Mouse (Mus musculus): ENCODE results near the gene H2afj.
"Not testable (repeated sequence)": the region's sequence is repeated elsewhere in the genome, so short reads cannot be mapped to it uniquely, and the experiment has no call there.

Gene H2afj

DNA sequence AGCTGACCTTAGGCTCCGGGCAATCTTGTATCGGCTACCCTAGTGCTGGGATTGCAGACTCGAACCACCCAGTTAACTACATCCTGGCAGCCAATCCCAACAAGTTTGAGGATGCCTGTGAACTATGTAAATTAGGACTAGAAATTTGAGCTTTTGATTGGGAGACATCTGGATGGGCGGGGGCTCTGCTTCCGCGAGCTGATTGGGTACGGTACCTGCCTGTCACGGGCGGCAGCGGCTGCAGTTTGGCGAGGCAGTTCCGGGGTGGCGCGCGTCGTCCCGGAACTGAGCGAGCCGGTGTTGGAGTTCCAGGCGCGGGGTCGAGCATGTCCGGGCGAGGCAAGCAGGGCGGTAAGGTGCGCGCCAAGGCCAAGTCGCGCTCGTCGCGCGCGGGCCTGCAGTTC is at the start of gene H2afj:
TSS of gene H2afj (plus strand) at position 231 of the 404 bp plus-strand sequence.
- peak; percentile 86 for ATAC-seq (ENCODE audit: insufficient number of reproducible peaks, low FRiP score, low TSS enrichment)

DNA sequence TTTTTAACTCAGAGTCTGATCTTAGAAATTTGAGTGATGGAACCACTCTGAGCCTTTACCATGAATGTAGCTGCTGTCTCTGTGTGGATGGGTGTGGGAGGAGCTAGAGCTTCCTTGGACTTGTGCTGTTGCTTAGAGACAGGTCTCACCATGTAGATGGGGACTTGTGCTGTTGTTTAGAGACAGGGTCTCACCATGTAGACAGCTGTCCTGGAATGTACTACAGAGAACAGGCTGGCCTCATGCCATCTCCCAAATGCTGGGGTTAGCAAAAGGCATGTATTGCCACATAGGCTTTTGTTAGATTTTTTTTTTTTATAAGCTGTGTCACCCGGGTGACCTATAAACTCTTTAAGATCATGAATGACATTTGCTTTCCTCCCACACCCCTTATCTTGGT is 44.1 kb upstream of the H2afj start:
- no peak for ATAC-seq (ENCODE audit: insufficient number of reproducible peaks, low FRiP score, low TSS enrichment)

DNA sequence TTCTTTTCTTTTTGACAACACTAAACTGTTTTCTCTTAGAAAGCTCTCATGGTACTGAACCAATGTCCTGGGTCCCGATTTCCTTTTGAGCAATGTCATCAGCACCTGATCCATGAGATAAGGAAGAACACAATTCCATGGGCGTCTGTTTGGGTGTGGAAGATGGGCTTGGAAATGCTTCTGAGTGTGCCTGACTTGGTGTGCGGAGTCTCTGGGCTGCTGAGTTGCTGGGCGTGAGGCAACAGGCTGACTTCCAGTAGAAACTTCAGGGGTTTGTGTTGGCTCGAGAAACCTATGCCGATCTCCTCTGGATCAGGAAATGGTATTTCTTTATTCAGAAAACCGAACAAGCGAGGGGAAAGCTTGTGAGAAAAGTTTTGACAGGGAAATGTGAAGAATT is 38.9 kb upstream of the H2afj start:
- no peak for ATAC-seq (ENCODE audit: insufficient number of reproducible peaks, low FRiP score, low TSS enrichment)

DNA sequence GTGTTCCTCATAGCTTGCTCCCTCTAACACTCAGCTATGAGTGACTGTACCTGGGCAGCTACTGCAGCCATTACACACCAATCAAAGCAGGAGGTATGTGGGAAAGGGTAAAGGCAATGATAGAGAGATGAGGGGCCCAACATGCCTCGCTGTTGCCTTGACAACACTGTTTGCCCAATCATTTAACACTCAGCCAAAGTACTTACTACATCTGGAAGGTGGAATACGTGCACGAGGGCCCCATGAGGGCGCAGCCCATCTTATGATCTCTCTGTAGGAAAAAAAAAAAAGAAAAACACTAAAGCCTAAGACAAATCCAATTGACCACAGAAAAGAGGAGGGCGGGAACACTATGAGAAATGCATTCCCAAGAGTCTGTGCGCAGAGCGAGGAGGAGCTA is 38.2 kb upstream of the H2afj start:
- ATAC-seq (ENCODE audit: insufficient number of reproducible peaks, low FRiP score, low TSS enrichment) = no peak

DNA sequence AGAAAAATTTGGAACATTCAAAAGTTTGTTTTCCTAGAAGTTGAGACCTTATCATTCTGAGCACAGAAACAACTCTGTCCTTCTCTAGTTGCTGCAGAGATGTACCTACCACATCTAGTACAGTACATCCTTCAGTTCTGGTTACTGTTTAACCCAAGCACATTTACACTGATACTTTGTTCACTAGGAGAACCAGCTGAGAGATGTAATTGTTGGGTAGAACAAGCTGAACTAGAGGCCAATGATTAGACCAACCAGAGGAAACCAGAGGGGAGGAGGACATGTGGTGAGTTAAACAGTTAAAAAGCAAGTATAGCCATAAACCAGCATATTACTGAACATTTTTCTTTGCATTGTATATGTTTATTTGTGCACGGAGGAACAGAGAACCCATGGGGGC is 31.7 kb upstream of the H2afj start:
- ATAC-seq (ENCODE audit: insufficient number of reproducible peaks, low FRiP score, low TSS enrichment) = no peak

DNA sequence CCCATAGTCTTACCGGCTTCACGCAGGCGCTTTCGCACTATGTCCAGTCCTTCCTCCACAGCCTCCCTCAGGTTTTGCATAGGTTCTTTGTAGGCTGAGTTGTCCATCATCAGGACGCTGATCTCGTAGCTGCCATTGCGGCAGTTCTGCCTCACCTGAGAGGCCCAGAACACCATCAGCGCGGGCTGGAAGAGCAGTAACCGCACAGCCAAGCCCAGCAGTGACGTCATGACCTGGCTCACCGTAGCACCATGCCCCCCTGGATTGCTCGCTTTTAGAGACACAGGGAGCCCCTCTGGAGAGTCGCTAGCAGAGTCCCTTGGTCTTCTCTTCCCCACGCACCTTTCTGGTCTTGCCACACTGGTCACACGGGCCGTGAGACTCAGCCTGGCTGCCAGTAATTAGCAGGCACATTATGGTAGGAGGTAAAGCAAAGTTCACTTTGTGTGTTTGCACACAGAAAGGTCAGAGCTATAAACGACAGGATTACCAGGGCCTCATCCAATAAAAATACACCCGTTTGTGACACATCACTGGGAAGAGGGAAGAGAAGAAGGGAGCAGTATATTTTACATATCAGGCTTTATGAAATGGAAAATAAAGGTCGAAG is 26.6 kb upstream of the H2afj start, which contains the start of gene Gucy2c:
TSS of gene Gucy2c (minus strand) at position 389 of the 610 bp plus-strand sequence.
- ATAC-seq (ENCODE audit: insufficient number of reproducible peaks, low FRiP score, low TSS enrichment) = no peak

DNA sequence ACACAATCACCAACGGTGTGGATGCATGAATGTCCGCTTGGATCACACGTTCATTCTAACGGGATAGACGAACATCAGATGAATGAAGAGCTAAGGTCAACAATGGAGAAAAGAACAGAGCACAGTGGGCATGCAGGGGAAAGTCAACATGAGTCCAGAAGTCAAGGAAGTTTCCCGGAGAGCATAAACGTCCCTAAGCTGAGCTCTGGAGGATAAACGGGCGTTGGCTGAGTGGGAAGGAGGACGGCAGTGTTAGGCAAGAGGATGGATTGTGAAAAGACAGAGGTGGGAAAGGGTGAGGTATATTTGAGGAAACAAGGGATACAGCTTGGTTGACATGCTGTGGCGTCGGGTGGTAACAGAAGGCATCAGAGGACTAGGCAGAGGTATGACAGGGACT is 25.9 kb upstream of the H2afj start:
- ATAC-seq (ENCODE audit: insufficient number of reproducible peaks, low FRiP score, low TSS enrichment) = no peak

DNA sequence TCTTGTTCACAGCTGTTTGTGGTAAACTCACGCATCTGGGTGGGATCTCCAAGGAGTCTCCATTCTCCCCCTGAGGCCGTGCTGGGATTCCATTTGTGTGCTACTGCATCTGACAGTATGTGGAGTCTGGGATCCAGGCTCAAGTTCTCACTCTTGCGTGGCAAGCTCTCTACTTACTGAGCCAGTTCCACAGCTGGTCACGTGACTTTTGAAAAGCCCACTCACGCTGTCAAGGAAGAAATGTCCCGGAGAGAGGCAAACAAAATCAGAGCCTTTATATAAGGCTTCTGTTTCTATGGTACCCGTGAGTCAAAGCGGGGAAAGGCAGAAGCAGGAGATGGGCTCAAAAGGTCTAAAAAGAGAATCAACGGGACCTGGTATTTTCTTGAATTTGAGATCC is 25.3 kb upstream of the H2afj start:
- ATAC-seq (ENCODE audit: insufficient number of reproducible peaks, low FRiP score, low TSS enrichment) = no peak

DNA sequence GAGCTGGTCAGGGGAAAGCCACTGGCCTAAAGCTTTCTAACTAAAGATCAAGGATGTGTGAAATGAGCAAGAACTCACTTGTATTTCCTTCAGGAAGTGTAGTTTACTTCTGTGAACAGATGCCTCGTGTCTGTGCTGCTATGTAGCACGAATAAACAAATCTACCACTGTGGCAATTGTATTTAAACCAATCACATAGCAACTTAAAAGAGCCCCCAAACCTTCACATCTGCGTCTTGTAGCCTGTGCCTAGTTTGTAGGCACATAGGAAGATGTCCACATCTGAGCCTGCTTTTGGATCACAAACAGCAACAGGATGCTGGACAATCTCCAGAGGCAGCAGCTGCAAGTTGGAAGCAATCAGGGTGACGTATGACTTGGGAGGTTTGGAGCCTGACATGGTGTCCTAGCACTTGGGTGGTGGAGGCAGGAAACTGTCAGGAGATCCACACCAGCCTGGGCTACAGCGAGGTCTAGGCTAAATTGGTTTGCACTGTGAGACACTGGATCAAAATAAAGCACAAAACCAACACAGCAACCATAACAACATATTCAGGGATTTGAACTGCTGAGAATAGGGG is 18.6 kb upstream of the H2afj start:
- ATAC-seq (ENCODE audit: insufficient number of reproducible peaks, low FRiP score, low TSS enrichment) = no peak

DNA sequence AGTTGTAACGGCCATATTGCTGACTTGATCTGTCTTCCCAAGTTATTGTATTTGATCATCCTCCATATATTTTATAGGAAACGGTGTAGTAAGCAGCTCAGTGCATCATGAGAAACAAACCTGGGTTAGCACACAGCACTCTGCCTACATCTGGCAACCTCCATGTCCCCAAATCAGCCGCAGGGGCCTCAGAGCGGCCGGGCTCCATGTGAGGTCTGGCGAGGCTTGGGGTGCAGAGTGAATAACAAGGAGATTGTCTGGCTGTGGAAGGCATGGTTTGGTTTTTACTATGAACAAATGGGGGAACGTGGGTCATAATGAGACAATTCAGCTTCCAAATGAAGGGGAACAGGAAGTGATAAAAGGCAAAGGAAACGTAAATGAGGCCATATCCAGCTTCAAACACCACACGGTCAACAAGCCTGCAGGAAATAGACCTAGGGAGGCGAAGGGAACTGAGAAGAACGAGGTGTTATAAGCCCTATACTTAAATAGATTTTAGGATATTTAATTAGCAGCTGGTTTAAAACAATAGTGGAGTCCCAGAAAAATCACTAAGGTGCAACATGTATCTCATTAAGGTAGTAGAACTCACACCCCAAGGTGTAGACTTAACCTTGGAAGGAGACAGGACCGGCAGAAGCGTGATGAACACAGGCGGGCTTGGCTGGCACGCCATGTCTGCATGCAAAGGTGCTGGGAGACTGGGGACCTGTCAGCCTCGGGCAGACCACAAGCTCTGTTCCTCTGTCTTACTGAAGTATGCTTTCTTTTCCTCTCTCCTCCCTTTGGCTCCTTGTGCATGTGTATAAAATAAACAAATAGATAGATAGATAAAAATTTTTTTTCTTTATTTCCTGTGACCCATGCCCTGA is 14.9 kb upstream of the H2afj start:
- ATAC-seq (ENCODE audit: insufficient number of reproducible peaks, low FRiP score, low TSS enrichment) = no peak

DNA sequence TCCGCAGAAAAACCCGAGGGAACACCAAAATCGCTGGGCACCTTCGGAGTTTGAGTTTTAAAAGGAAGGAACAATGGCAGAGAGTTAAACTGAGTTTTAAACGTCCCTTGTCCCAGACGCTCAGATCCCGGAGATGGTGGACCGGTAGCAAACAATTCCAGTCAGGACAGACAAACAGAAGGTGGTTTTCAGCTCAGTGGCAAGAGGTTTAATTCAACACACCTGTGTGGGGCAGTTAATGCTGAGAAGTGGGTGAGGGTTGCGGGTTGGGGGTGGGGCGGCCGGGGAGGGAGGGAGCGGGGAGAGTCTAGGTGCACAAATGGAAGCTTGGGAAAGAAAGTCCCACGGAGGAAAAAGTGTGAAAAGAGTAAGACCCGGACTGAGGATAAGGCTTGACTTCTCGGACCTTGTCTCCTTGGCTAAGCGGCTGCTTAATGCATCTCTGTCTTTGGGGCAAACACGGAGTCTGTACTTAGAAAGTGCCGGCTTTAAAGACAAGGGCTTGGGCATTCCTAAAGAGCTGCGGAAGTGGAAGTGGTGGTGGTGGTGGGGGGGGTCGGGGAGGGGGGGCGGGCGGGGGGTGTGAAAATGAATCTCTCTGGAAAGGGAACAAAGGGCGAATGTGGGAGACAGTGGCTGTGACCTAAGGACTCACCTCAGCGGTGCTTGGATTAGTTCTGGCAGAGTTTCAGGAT is 14.1 kb upstream of the H2afj start:
- ATAC-seq (ENCODE audit: insufficient number of reproducible peaks, low FRiP score, low TSS enrichment) = no peak

DNA sequence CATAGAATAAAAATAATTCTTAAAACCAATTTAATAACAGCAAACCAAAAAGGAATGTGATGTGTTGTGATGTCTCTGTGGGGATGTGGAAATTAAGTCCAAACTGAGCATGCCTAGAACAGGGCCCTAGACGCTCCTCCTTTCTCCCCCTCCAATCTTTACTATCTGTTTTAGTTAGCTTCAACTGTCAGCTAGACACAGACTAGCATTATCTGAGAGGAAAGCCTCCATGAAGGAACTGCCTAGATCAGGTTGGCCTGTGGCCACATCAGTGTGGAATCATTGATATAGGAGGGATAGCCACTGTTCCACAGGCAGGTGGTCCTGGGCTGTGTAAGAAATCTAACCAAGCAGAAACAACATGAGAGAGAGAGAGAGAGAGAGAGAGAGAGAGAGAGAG is 12.9 kb upstream of the H2afj start:
- ATAC-seq (ENCODE audit: insufficient number of reproducible peaks, low FRiP score, low TSS enrichment) = no peak

DNA sequence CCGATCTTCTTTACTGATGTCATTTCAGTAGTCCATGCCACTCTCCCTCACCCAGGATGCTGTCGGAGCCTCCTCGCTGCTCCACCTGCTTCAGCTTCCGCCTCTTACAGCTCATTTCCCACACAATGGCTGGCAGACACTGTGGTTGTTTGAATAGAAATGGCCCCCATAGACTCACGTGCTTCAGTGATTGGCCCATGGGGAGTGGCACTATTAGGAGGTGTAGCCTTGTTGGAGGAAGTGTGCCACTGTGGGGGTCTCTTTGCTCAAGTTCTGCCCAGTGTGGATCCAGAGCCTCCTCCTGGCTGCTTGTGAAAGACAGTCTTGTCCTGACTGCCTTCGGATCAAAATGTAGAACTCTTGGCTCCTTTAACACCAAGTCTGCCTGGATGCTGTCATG is 12.2 kb upstream of the H2afj start:
- ATAC-seq (ENCODE audit: insufficient number of reproducible peaks, low FRiP score, low TSS enrichment) = no peak

DNA sequence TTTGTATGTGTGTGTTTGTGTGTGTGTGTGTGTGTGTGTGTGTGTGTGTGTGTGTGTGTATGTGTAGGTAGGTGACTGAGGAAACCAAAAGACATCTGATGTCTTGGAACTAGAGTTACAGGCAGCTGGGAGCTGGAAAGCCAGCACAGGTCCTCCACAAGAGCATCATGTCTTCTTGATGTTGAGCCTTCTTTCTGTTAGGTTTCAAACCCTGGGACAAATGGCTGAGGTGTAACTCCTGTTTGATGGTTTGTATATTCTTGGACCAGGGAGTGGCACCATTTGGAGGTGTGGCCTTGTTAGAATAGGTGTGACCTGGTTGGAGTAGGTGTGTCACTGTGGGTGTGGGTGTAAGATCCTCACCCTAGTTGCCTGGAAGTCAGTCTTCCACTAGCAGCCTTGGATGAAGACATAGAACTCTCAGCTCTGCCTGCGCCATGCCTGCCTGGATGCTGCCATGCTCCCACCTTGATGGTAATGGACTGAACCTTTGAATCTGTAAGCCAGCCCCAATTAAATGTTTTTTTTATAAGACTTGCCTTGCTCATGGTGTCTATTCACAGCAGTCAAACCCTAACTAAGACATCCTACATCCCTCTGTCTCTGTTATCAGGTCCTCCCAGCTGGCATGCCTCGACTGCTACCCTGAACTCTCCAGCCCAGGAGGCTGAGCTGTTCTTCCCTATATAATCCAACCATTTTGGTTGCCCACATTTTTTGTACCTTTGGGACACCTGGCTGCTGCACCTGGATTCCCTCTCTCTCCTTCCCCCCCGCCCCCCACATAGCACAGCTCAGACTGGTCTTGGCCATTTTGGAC is 10.0 kb upstream of the H2afj start:
- ATAC-seq (ENCODE audit: insufficient number of reproducible peaks, low FRiP score, low TSS enrichment) = not testable (repeated sequence)

DNA sequence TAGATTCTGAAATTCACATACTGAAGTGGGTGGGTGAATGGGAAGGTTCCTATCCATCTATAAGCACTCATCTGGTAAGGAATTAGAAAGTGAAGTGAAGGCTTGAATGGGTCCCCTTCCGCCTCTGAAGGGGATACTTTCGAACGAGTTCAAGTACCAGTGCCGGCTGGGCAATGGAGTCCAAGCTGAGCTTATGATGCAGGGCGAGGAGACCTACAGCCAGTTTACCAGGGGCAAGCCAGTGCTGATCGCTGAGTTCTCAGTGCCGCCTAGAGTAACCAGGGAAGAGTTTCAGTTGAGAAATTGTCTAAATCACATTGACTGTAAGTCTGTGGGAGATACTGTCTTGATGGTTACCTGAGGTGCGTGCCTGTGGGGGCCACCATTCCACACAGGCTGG is 7.3 kb upstream of the H2afj start:
- ATAC-seq (ENCODE audit: insufficient number of reproducible peaks, low FRiP score, low TSS enrichment) = no peak

DNA sequence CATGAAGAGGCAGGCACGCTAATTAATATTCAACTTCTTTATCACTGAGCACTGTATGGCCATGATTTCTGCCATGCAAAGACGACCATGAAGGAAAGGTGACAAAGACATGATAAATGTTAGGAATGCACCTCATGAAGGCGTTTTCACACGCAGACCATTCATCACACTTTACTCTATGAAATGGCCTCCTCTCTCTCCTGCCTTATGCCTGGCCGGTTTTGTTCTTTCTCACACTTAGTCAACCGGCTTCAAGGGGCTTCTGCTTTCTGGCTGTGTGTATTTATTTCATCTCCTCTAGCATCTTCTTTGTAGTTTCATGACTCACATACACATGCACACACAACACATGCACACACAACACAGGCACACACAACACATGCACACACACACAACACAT is 6.8 kb upstream of the H2afj start:
- ATAC-seq (ENCODE audit: insufficient number of reproducible peaks, low FRiP score, low TSS enrichment) = no peak

DNA sequence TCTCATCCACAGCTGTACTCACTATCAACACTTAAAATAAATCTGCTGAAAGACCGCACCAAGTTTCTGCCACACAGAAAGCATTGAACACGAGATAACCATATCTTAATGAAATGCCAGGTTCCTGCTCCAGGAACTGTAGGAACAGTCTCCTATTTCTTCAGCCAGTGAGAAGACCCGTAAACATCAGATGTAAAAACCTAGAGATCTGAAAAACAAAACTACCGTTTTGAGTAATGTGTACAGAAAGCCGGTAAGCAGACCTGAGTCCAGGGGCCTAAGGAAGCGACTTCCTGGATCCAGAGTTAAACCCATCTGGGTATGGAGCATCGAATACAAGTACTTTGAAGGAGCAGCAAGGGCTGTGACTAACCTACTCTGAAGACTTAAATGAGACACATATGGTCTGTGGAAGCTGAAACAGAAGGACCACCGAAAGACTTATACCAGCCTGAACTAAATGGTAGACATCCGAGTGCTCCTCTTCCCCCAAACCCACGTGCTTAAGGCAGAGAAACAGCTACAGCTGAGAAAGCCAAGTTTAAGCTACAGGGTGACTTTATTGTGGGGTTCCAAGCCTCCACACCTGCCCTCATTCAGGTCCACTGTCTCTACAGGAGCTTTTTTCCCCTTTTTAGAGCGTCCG is 4.8 kb upstream of the H2afj start:
- no peak for ATAC-seq (ENCODE audit: insufficient number of reproducible peaks, low FRiP score, low TSS enrichment)

DNA sequence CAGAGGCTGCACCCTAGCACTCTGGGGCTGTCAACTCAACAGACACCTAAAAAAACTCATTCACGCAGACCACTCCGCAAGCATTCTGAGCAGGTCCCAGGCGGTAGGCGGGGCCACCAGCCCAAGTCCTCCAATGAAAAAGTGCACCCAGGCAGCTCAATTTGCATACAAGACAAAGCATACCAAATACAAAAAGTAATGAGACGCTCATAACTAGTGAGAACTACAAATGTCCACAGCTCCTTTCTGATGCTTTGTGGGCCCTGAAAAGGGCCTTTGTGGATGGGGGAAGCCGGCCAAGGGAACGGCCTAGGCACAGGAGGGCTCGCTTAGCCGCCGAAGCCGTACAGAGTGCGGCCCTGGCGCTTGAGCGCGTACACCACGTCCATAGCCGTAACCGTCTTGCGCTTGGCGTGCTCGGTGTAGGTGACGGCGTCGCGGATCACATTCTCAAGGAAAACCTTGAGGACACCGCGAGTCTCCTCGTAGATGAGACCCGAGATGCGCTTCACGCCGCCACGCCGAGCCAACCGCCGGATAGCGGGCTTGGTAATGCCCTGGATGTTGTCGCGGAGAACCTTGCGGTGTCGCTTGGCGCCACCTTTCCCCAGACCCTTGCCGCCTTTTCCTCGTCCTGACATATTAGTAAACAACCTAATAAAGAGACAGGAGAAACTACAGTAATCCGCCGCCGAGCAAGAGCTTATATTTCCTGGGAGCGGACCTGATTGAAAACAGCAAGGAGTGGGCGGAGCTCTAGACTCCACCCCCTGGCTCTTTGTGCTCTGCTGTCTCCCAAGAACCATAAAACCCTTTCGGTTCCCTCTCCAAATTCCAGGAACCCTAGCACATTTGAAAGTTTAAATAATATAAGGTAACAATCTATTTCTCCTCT is 4.1 kb upstream of the H2afj start, which contains the start of gene Hist4h4:
TSS of gene Hist4h4 (minus strand) at position 677 of the 895 bp plus-strand sequence.
- ATAC-seq (ENCODE audit: insufficient number of reproducible peaks, low FRiP score, low TSS enrichment) = peak; percentile 70

Measured in cerebellum, adult (tissue).